Mouse (Mus musculus) neutrophil, adult 65 days (primary cell): Measurements from ENCODE around the gene Gm45783. TPM values are rescaled to one million over a fixed set of nuclear protein-coding genes. Genes with fewer than 3 reads are reported as not detected.

ENCODE experiments used
- total RNA-seq: library from RNA; stranded (reverse); gene quantifications from 2 replicates; pipeline ENCODE4 v1.2.4, GENCODE M21; 2023

Gm45783 gene
- not detected in 2 replicates for total RNA-seq

DNA sequence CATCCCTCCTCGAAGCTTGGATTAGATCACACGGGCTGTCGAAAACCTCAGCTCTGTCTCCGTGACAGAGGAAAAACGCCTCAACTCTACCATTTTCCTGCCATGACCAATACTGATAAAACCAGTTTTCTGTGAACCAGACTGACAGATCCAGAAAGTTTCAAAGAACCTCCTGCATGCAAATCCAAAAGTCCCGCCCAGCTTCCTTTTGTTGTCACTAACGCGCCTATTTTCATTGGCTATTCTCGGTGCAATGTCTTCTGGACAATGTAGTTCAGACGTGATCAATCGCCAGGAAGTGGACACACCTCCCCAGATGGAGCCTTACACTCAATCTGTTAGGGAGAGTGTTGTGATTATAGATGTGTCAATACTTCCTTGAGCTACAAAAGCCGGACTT, at the start of gene Gm45783:
TSS of gene Gm45783 (minus strand) at position 143 of the 400 bp plus-strand sequence.

DNA sequence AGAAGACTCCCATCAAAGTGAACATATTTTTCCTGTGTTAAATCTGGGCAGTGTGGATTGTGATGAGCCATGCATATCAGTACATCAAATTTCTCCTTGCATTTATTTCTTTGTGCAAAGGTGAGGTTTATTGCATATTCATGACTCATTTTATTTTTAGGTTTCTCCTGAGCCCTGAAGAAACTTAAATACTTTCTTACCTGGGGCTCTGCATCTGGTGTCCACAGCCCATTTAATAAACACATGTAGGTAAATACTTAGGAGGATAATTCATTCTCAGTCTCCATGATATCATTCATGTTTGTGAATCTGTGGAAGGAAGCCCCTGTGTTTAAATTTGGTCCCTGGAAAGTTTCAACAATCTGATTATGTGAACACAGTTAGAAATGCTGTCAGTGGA, 25.2 kb upstream of the Gm45783 start, which contains the start of gene Vmn2r31:
TSS of gene Vmn2r31 (minus strand) at position 101 of the 400 bp plus-strand sequence.

DNA sequence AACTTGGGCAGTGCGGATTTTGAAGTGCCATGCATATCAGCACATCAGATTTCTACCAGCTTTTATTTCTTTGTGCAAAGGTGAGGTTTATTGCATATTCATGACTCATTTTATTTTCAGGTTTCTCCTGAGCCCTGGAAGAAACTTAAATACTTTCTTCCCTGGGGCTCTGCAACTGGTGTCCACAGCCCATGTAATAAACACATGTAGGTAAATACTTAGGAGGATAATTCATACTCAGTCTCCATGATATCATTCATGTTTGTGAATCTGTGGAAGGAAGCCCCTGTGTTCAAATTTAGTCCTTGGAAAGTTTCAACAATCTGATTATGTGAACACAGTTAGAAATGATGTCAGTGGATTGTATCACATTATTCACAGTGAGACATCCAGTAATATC, 36.9 kb downstream of the Gm45783 start, which contains the start of gene Vmn2r30:
TSS of gene Vmn2r30 (minus strand) at position 101 of the 400 bp plus-strand sequence.

Other genes starting within 250 kb of the Gm45783 start
- gene Zfp773, start 237.8 kb downstream of the Gm45783 start, total RNA-seq, result 1.1 and 2.0 TPM in 2 replicates
- 0.27 TPM in 1 of 2 replicates, not detected in the other for gene Zfp418, start 203.2 kb downstream of the Gm45783 start, total RNA-seq
- gene Zfp772, start 164.6 kb downstream of the Gm45783 start, total RNA-seq, result 1.1 and 1.3 TPM in 2 replicates
- gene Vmn2r29, start 127.2 kb downstream of the Gm45783 start, total RNA-seq, result not detected in 2 replicates
- 0.28 and 0.61 TPM in 2 replicates for gene Gm45844, start 96.3 kb downstream of the Gm45783 start, total RNA-seq
- gene Clcn4, start 73.7 kb downstream of the Gm45783 start, total RNA-seq, result 20.6 and 21.4 TPM in 2 replicates
- gene Vmn2r30, start 37.0 kb downstream of the Gm45783 start, total RNA-seq, result not detected in 2 replicates
- gene Vmn2r31, start 25.1 kb upstream of the Gm45783 start, total RNA-seq, result not detected in 2 replicates
- gene Vmn2r32, start 105.4 kb upstream of the Gm45783 start, total RNA-seq, result not detected in 2 replicates
- gene Vmn2r33, start 192.2 kb upstream of the Gm45783 start, total RNA-seq, result not detected in 2 replicates